Mouse (Mus musculus) megakaryocyte, embryonic 14.5 days (primary cell): ENCODE results near the gene Cela2a.

ENCODE experiments used
- FLI1 ChIP-seq: IDR thresholded peaks from 2 replicates; pipeline ENCODE4 v1.6.1; 2012; ENCODE audit warnings: low read length, inconsistent platforms, mixed read lengths
- GATA1 ChIP-seq: IDR thresholded peaks from 3 replicates; pipeline ENCODE4 v1.6.1; 2012; ENCODE audit warnings: mixed read lengths, low read length, inconsistent platforms, borderline replicate concordance

DNA sequence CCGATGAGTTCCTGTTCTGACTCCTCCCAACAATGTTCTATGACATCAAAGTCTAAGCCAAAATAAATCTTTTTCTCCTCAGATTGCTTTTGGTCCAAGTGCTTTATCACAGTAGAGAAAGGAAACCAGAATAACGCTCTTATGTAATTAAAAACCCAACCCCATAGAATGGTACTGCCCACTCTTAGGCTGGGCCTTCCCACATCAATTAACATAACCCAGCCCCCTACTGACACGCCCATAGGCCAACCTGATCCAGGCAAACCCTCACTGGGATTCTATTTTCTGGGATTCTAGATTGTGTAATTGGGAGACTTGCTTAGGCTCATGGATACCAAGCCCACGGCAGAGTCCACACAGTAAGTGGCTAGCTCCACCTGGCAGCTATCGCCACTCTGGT is 39.0 kb upstream of the Cela2a start:
- TF ChIP-seq FLI1 (no peak), GATA1 (no peak)
